Mouse (Mus musculus): Measurements from ENCODE around the gene Agbl3. TPM values are rescaled to one million over a fixed set of nuclear protein-coding genes. Genes with fewer than 3 reads are reported as not detected.
A peak's percentile ranks its signal among the peaks of the same experiment; 100 is the strongest.

Gene Agbl3
- polyA plus RNA-seq, 1 experiment from 2014 or later, result 4.7 TPM

- no peak overlapping the region for H3K4me3 ChIP-seq (ENCODE audit: low read length)
- H3K4me1 ChIP-seq (ENCODE audit: insufficient read depth, low read length), result peaks cover 36% of the 10 kb centered on the region
- ATAC-seq (ENCODE audit: low FRiP score, low TSS enrichment), result no peak
- 0 out of 2 replicates have a peak, but pooled peaks cover 3% of the 10 kb centered on the region for H3K36me3 ChIP-seq (ENCODE audit: insufficient read depth, low read length)
- peak overlapping the region; percentile 50; the same call in 1 of the 2 replicates for H3K27ac ChIP-seq (ENCODE audit: low read length)
- H3K4me2 ChIP-seq (replicated peaks; ENCODE audit: low read depth, low read length), result no peak overlapping the region
- WGBS, result 63% methylated on average over 13 of the region's 13 CpGs
- H3K9ac ChIP-seq (replicated peaks; ENCODE audit: low read length), result no peak overlapping the region
- H3K27me3 ChIP-seq (ENCODE audit: insufficient read depth, low read length), result no peaks in the 10 kb centered on the region
- H3K9me3 ChIP-seq (ENCODE audit: low read length), result no peaks in the 10 kb centered on the region
Measured at GRCm38 (mm10) chr6:34869225-34869915, 89.1 kb downstream of the Agbl3 start.

- H3K4me2 ChIP-seq (replicated peaks; ENCODE audit: low read depth, low read length), result no peak overlapping the region
- 71% methylated on average over 5 of the region's 5 CpGs for WGBS
- H3K4me1 ChIP-seq (ENCODE audit: insufficient read depth, low read length), result peaks cover 42% of the 10 kb centered on the region
- peak overlapping the region; percentile 50; the same call in 1 of the 2 replicates for H3K27ac ChIP-seq (ENCODE audit: low read length)
- no peak overlapping the region for H3K4me3 ChIP-seq (ENCODE audit: low read length)
- no peak for ATAC-seq (ENCODE audit: low FRiP score, low TSS enrichment)
- 0 out of 2 replicates have a peak, but pooled peaks cover 3% of the 10 kb centered on the region for H3K36me3 ChIP-seq (ENCODE audit: insufficient read depth, low read length)
- H3K9ac ChIP-seq (replicated peaks; ENCODE audit: low read length), result no peak overlapping the region; the same call in 1 of the 2 replicates
- no peaks in the 10 kb centered on the region for H3K9me3 ChIP-seq (ENCODE audit: low read length)
- H3K27me3 ChIP-seq (ENCODE audit: insufficient read depth, low read length), result no peaks in the 10 kb centered on the region
Measured at GRCm38 (mm10) chr6:34870136-34870535, 89.9 kb downstream of the Agbl3 start.

GRCm38 (mm10) chr6:34870724-34871123 lies 90.5 kb downstream of the Agbl3 start:
- no peak overlapping the region for H3K4me3 ChIP-seq (ENCODE audit: low read length)
- no peak for ATAC-seq (ENCODE audit: low FRiP score, low TSS enrichment)
- no peak overlapping the region for H3K4me2 ChIP-seq (replicated peaks; ENCODE audit: low read depth, low read length)
- H3K27me3 ChIP-seq (ENCODE audit: insufficient read depth, low read length), result no peaks in the 10 kb centered on the region
- H3K27ac ChIP-seq (ENCODE audit: low read length), result no peak overlapping the region
- WGBS, result 81% methylated on average over 5 of the region's 5 CpGs
- peaks cover 40% of the 10 kb centered on the region for H3K4me1 ChIP-seq (ENCODE audit: insufficient read depth, low read length)
- H3K36me3 ChIP-seq (ENCODE audit: insufficient read depth, low read length), result 0 out of 2 replicates have a peak, but pooled peaks cover 3% of the 10 kb centered on the region
- H3K9ac ChIP-seq (replicated peaks; ENCODE audit: low read length), result no peak overlapping the region
- no peaks in the 10 kb centered on the region for H3K9me3 ChIP-seq (ENCODE audit: low read length)

GRCm38 (mm10) chr6:34871929-34872328 lies 91.7 kb downstream of the Agbl3 start:
- ATAC-seq (ENCODE audit: low FRiP score, low TSS enrichment), result no peak
- Histone ChIP-seq H3K9ac (replicated peaks; ENCODE audit: low read length) (no peak overlapping the region), H3K27ac (ENCODE audit: low read length) (no peak overlapping the region), H3K36me3 (ENCODE audit: insufficient read depth, low read length) (0 out of 2 replicates have a peak, but pooled peaks cover 3% of the 10 kb centered on the region), H3K4me2 (replicated peaks; ENCODE audit: low read depth, low read length) (no peak overlapping the region), H3K4me3 (ENCODE audit: low read length) (no peak overlapping the region), H3K27me3 (ENCODE audit: insufficient read depth, low read length) (no peaks in the 10 kb centered on the region), H3K4me1 (ENCODE audit: insufficient read depth, low read length) (peaks cover 36% of the 10 kb centered on the region), H3K9me3 (ENCODE audit: low read length) (no peaks in the 10 kb centered on the region)
- 83% methylated on average over 7 of the region's 7 CpGs for WGBS

- Histone ChIP-seq H3K9me3 (ENCODE audit: low read length) (no peaks in the 10 kb centered on the region), H3K4me2 (replicated peaks; ENCODE audit: low read depth, low read length) (no peak overlapping the region), H3K4me3 (ENCODE audit: low read length) (no peak overlapping the region), H3K9ac (replicated peaks; ENCODE audit: low read length) (no peak overlapping the region), H3K4me1 (ENCODE audit: insufficient read depth, low read length) (peaks cover 39% of the 10 kb centered on the region), H3K36me3 (ENCODE audit: insufficient read depth, low read length) (0 out of 2 replicates have a peak, but pooled peaks cover 3% of the 10 kb centered on the region), H3K27me3 (ENCODE audit: insufficient read depth, low read length) (no peaks in the 10 kb centered on the region), H3K27ac (ENCODE audit: low read length) (no peak overlapping the region)
- ATAC-seq (ENCODE audit: low FRiP score, low TSS enrichment), result no peak
- 89% methylated on average over 10 of the region's 10 CpGs for WGBS
Measured at GRCm38 (mm10) chr6:34872871-34873270, 92.6 kb downstream of the Agbl3 start.

GRCm38 (mm10) chr6:34874101-34874921 lies 94.1 kb downstream of the Agbl3 start:
- H3K4me3 ChIP-seq (ENCODE audit: low read length), result no peak overlapping the region
- no peak for ATAC-seq (ENCODE audit: low FRiP score, low TSS enrichment)
- 57% methylated on average over 21 of the region's 21 CpGs for WGBS
- H3K9me3 ChIP-seq (ENCODE audit: low read length), result no peaks in the 10 kb centered on the region
- peak overlapping the region; percentile 83 for H3K27ac ChIP-seq (ENCODE audit: low read length)
- H3K9ac ChIP-seq (replicated peaks; ENCODE audit: low read length), result peak overlapping the region; percentile 48
- H3K36me3 ChIP-seq (ENCODE audit: insufficient read depth, low read length), result 0 out of 2 replicates have a peak, but pooled peaks cover 3% of the 10 kb centered on the region
- H3K27me3 ChIP-seq (ENCODE audit: insufficient read depth, low read length), result no peaks in the 10 kb centered on the region
- peaks cover 43% of the 10 kb centered on the region for H3K4me1 ChIP-seq (ENCODE audit: insufficient read depth, low read length)
- no peak overlapping the region; the same call in 1 of the 2 replicates for H3K4me2 ChIP-seq (replicated peaks; ENCODE audit: low read depth, low read length)

- Histone ChIP-seq H3K4me2 (replicated peaks; ENCODE audit: low read depth, low read length) (no peak overlapping the region; the same call in 1 of the 2 replicates), H3K36me3 (ENCODE audit: insufficient read depth, low read length) (0 out of 2 replicates have a peak, but pooled peaks cover 3% of the 10 kb centered on the region), H3K27me3 (ENCODE audit: insufficient read depth, low read length) (no peaks in the 10 kb centered on the region), H3K9ac (replicated peaks; ENCODE audit: low read length) (peak overlapping the region; percentile 31; the same call in 1 of the 2 replicates), H3K9me3 (ENCODE audit: low read length) (no peaks in the 10 kb centered on the region), H3K27ac (ENCODE audit: low read length) (peak overlapping the region; percentile 83), H3K4me1 (ENCODE audit: insufficient read depth, low read length) (peaks cover 38% of the 10 kb centered on the region), H3K4me3 (ENCODE audit: low read length) (no peak overlapping the region)
- ATAC-seq (ENCODE audit: low FRiP score, low TSS enrichment), result no peak
- 78% methylated on average over 15 of the region's 15 CpGs for WGBS
Measured at GRCm38 (mm10) chr6:34875268-34875761, 95.1 kb downstream of the Agbl3 start.

- 0 out of 2 replicates have a peak overlapping the region, but pooled peaks have one; percentile 83 for H3K27ac ChIP-seq (ENCODE audit: low read length)
- H3K4me3 ChIP-seq (ENCODE audit: low read length), result no peak overlapping the region
- H3K4me2 ChIP-seq (replicated peaks; ENCODE audit: low read depth, low read length), result peak overlapping the region; percentile 64; the same call in 1 of the 2 replicates
- peaks cover 35% of the 10 kb centered on the region for H3K4me1 ChIP-seq (ENCODE audit: insufficient read depth, low read length)
- 0 out of 2 replicates have a peak, but pooled peaks cover 3% of the 10 kb centered on the region for H3K36me3 ChIP-seq (ENCODE audit: insufficient read depth, low read length)
- WGBS, result 68% methylated on average over 12 of the region's 12 CpGs
- H3K9me3 ChIP-seq (ENCODE audit: low read length), result no peaks in the 10 kb centered on the region
- ATAC-seq (ENCODE audit: low FRiP score, low TSS enrichment), result no peak
- no peak overlapping the region for H3K9ac ChIP-seq (replicated peaks; ENCODE audit: low read length)
- H3K27me3 ChIP-seq (ENCODE audit: insufficient read depth, low read length), result no peaks in the 10 kb centered on the region
Measured at GRCm38 (mm10) chr6:34875966-34876834, 96.0 kb downstream of the Agbl3 start.

- H3K27ac ChIP-seq (ENCODE audit: low read length), result no peak overlapping the region
- peak overlapping the region; percentile 64 for H3K4me2 ChIP-seq (replicated peaks; ENCODE audit: low read depth, low read length)
- H3K4me3 ChIP-seq (ENCODE audit: low read length), result peak overlapping the region; percentile 73
- no peaks in the 10 kb centered on the region for H3K9me3 ChIP-seq (ENCODE audit: low read length)
- peaks cover 35% of the 10 kb centered on the region for H3K4me1 ChIP-seq (ENCODE audit: insufficient read depth, low read length)
- H3K36me3 ChIP-seq (ENCODE audit: insufficient read depth, low read length), result 0 out of 2 replicates have a peak, but pooled peaks cover 3% of the 10 kb centered on the region
- no peak for ATAC-seq (ENCODE audit: low FRiP score, low TSS enrichment)
- no peaks in the 10 kb centered on the region for H3K27me3 ChIP-seq (ENCODE audit: insufficient read depth, low read length)
- H3K9ac ChIP-seq (replicated peaks; ENCODE audit: low read length), result peak overlapping the region; percentile 90
- 19% methylated on average over 2 of the region's 2 CpGs for WGBS
Measured at GRCm38 (mm10) chr6:34876835-34877156, 96.6 kb downstream of the Agbl3 start.
